Mouse (Mus musculus): ENCODE data around the gene Nfia. TPM values are rescaled to one million over a fixed set of nuclear protein-coding genes. Genes with fewer than 3 reads are reported as not detected.
A peak's percentile ranks its signal among the peaks of the same experiment; 100 is the strongest.

Gene Nfia
- polyA plus RNA-seq, 1 experiment from 2014 or later, result 27.6 TPM

GRCm38 (mm10) chr4:97836812-97837211, 64.3 kb downstream of the Nfia start:
- Histone ChIP-seq H3K9ac (ENCODE audit: low read length) (no peak overlapping the region), H3K4me2 (ENCODE audit: low read depth, severe bottlenecking) (no peak overlapping the region), H3K4me3 (ENCODE audit: low read depth, low read length) (no peak overlapping the region), H3K36me3 (ENCODE audit: control insufficient read depth, insufficient read depth, low read length) (no peaks in the 10 kb centered on the region), H3K4me1 (ENCODE audit: control insufficient read depth, insufficient read depth, low read length) (peaks cover 23% of the 10 kb centered on the region), H3K27me3 (ENCODE audit: control insufficient read depth, insufficient read depth, low read length) (no peaks in the 10 kb centered on the region), H3K9me3 (ENCODE audit: control insufficient read depth, low read length) (no peaks in the 10 kb centered on the region), H3K27ac (replicated peaks; ENCODE audit: low read depth, low read length) (no peak overlapping the region)
- 64% methylated on average over 13 of the region's 13 CpGs for WGBS
- DNase-seq (ENCODE audit: low spot score) (no peak), ATAC-seq (ENCODE audit: insufficient number of reproducible peaks, low FRiP score, low TSS enrichment, low read depth) (no peak)

- H3K4me3 ChIP-seq (ENCODE audit: low read depth, low read length), result no peak overlapping the region
- no peak overlapping the region for H3K4me2 ChIP-seq (ENCODE audit: low read depth, severe bottlenecking)
- DNase-seq (ENCODE audit: low spot score) (no peak), ATAC-seq (ENCODE audit: insufficient number of reproducible peaks, low FRiP score, low TSS enrichment, low read depth) (no peak)
- no peak overlapping the region for H3K27ac ChIP-seq (replicated peaks; ENCODE audit: low read depth, low read length)
- 87% methylated on average over 3 of the region's 3 CpGs for WGBS
- H3K9me3 ChIP-seq (ENCODE audit: control insufficient read depth, low read length), result no peaks in the 10 kb centered on the region
- peaks cover 23% of the 10 kb centered on the region for H3K4me1 ChIP-seq (ENCODE audit: control insufficient read depth, insufficient read depth, low read length)
- no peaks in the 10 kb centered on the region for H3K27me3 ChIP-seq (ENCODE audit: control insufficient read depth, insufficient read depth, low read length)
- no peaks in the 10 kb centered on the region for H3K36me3 ChIP-seq (ENCODE audit: control insufficient read depth, insufficient read depth, low read length)
- no peak overlapping the region for H3K9ac ChIP-seq (ENCODE audit: low read length)
Observed at GRCm38 (mm10) chr4:97837724-97838123, 65.2 kb downstream of the Nfia start.

DNA sequence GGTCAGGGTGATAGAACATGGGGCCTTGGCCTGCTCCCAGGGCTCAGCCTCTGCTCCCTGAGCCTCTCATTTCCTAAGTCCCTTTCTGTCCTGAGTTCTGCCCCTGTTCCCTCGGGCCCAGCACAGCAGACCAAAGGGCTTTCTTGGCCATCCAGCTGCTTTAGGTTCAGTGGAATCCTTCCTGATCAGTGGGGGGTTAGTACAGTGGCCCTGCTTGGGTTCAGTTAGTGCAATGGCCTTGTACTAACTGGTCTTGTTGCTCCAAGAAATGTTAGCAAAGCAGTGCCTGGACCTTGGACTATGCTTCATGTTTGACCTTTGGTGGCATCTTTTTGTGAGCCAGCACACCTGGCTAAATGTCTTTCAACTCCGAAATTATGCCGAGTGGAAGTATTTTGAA, 66.1 kb downstream of the Nfia start:
- no peak for DNase-seq (ENCODE audit: low spot score)
- Histone ChIP-seq H3K27me3 (ENCODE audit: control insufficient read depth, insufficient read depth, low read length) (no peaks in the 10 kb centered on the region), H3K4me2 (ENCODE audit: low read depth, severe bottlenecking) (no peak overlapping the region), H3K9me3 (ENCODE audit: control insufficient read depth, low read length) (no peaks in the 10 kb centered on the region), H3K9ac (ENCODE audit: low read length) (no peak overlapping the region), H3K27ac (replicated peaks; ENCODE audit: low read depth, low read length) (no peak overlapping the region), H3K4me3 (ENCODE audit: low read depth, low read length) (no peak overlapping the region), H3K36me3 (ENCODE audit: control insufficient read depth, insufficient read depth, low read length) (no peaks in the 10 kb centered on the region), H3K4me1 (ENCODE audit: control insufficient read depth, insufficient read depth, low read length) (peaks cover 23% of the 10 kb centered on the region)
- no peak for ATAC-seq (ENCODE audit: insufficient number of reproducible peaks, low FRiP score, low TSS enrichment, low read depth)
- 73% methylated on average over 3 of the region's 3 CpGs for WGBS

DNA sequence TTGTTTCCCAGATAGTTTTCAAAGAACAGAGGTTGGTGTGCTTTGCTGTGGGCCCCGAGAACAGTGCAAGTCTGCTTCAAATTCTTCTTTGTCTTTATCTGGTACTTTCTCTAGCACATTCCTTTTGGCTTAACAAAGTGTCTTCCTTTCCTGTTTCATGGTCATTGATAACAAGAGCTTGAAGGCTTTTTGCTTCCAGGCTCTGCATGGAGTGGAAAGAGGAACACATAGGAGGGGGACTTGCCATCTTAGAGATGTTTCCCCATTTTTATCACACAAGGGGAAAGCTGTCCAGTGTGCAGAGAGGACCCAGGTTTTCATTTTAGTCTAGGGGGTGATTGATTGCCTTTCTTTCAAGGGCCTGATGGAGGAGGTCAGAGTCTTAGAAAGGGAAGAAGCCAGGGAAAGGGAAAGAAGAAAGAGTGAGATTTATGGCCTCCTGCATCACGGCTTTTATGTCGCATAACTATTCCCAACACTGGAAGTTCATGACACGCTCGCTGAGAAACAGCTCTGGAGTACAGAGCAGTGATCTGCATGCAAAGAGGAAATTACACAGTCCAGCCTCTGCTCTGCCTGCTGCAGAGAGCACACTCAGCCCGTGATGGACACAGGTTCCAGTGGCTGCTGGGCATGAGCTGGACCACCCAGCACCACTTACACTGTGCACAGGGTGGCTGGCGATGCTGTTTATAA, 67.0 kb downstream of the Nfia start:
- no peak overlapping the region for H3K4me2 ChIP-seq (ENCODE audit: low read depth, severe bottlenecking)
- ATAC-seq (ENCODE audit: insufficient number of reproducible peaks, low FRiP score, low TSS enrichment, low read depth) (peak; percentile 73; the same call in 1 of the 2 replicates), DNase-seq (ENCODE audit: low spot score) (peak; percentile 40)
- no peaks in the 10 kb centered on the region for H3K36me3 ChIP-seq (ENCODE audit: control insufficient read depth, insufficient read depth, low read length)
- no peak overlapping the region for H3K27ac ChIP-seq (replicated peaks; ENCODE audit: low read depth, low read length)
- peaks cover 31% of the 10 kb centered on the region for H3K4me1 ChIP-seq (ENCODE audit: control insufficient read depth, insufficient read depth, low read length)
- no peaks in the 10 kb centered on the region for H3K27me3 ChIP-seq (ENCODE audit: control insufficient read depth, insufficient read depth, low read length)
- no peak overlapping the region for H3K9ac ChIP-seq (ENCODE audit: low read length)
- no peak overlapping the region for H3K4me3 ChIP-seq (ENCODE audit: low read depth, low read length)
- H3K9me3 ChIP-seq (ENCODE audit: control insufficient read depth, low read length), result no peaks in the 10 kb centered on the region
- 48% methylated on average over 7 of the region's 7 CpGs for WGBS

DNA sequence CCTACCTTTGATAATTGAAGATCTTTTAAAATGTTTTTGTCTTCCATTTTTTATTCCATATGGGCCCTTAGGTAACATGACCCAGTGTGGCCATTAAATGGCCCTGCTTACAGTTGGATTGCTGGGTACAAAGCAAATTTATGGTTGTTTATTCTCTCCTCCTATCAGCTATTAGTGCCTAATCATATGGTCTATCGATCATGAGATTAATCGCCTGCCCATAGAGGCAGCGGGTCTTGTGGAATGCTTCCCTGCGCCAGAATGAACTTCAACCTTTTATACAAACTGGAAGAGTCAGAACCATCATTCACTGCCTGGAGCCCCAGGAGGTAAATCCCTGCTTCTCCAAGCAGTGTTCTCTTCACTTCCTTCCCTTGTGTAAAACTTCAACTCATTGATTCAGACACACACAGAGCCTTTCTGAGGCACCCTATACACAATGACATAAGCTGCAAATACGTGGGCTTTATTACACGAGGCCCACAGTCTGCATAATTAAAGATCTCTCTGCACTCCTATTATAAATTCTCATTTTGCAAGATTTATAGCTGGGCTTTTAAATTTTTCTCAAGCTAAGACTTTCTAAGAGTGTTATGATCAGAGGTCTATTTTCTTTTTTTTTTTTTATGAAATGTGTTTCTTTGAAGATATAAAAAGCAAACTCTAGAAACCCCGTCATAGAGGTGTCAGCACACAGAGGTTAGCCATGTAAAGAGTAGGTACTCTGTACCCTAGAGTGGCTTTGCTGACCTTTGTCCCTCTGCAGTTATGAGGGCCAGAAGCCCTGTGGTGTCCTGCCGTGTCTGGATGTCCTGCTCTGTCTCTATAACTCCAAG, 67.9 kb downstream of the Nfia start:
- Histone ChIP-seq H3K27ac (replicated peaks; ENCODE audit: low read depth, low read length) (no peak overlapping the region), H3K4me1 (ENCODE audit: control insufficient read depth, insufficient read depth, low read length) (peaks cover 37% of the 10 kb centered on the region), H3K4me2 (ENCODE audit: low read depth, severe bottlenecking) (no peak overlapping the region), H3K4me3 (ENCODE audit: low read depth, low read length) (no peak overlapping the region), H3K9me3 (ENCODE audit: control insufficient read depth, low read length) (no peaks in the 10 kb centered on the region), H3K36me3 (ENCODE audit: control insufficient read depth, insufficient read depth, low read length) (no peaks in the 10 kb centered on the region), H3K27me3 (ENCODE audit: control insufficient read depth, insufficient read depth, low read length) (no peaks in the 10 kb centered on the region), H3K9ac (ENCODE audit: low read length) (no peak overlapping the region)
- ATAC-seq (ENCODE audit: insufficient number of reproducible peaks, low FRiP score, low TSS enrichment, low read depth), result peak; percentile 33; the same call in 1 of the 2 replicates
- no peak for DNase-seq (ENCODE audit: low spot score)
- 54% methylated on average over 8 of the region's 8 CpGs for WGBS

- Histone ChIP-seq H3K9me3 (ENCODE audit: control insufficient read depth, low read length) (no peaks in the 10 kb centered on the region), H3K4me2 (ENCODE audit: low read depth, severe bottlenecking) (no peak overlapping the region), H3K9ac (ENCODE audit: low read length) (no peak overlapping the region), H3K36me3 (ENCODE audit: control insufficient read depth, insufficient read depth, low read length) (no peaks in the 10 kb centered on the region), H3K27me3 (ENCODE audit: control insufficient read depth, insufficient read depth, low read length) (no peaks in the 10 kb centered on the region), H3K4me3 (ENCODE audit: low read depth, low read length) (no peak overlapping the region), H3K4me1 (ENCODE audit: control insufficient read depth, insufficient read depth, low read length) (peaks cover 38% of the 10 kb centered on the region), H3K27ac (replicated peaks; ENCODE audit: low read depth, low read length) (no peak overlapping the region)
- 77% methylated on average over 4 of the region's 4 CpGs for WGBS
- ATAC-seq (ENCODE audit: insufficient number of reproducible peaks, low FRiP score, low TSS enrichment, low read depth) (no peak), DNase-seq (ENCODE audit: low spot score) (no peak)
Observed at GRCm38 (mm10) chr4:97841063-97841595, 68.6 kb downstream of the Nfia start.

DNA sequence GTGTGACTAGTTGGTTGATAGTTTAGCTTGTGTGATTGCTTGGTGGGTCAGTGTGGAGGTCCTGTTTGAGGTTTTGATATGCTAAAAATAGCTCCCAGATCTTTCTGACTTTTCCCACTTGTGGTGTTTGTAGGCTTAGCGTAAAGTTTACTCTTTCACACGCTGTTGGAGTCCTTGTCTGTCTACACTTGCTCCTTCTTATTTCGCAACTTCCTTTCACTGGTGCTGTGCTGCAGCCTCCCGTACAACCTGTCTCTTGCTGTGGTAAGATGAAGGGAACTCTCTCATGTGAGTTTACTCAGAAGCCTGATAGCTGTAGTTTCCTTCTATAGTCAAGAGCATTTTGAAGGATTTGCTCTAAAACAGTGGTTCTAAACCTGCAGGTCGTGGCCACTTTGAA, 69.2 kb downstream of the Nfia start:
- Histone ChIP-seq H3K9ac (ENCODE audit: low read length) (no peak overlapping the region), H3K36me3 (ENCODE audit: control insufficient read depth, insufficient read depth, low read length) (no peaks in the 10 kb centered on the region), H3K27ac (replicated peaks; ENCODE audit: low read depth, low read length) (no peak overlapping the region), H3K27me3 (ENCODE audit: control insufficient read depth, insufficient read depth, low read length) (no peaks in the 10 kb centered on the region), H3K4me2 (ENCODE audit: low read depth, severe bottlenecking) (no peak overlapping the region), H3K4me1 (ENCODE audit: control insufficient read depth, insufficient read depth, low read length) (peaks cover 36% of the 10 kb centered on the region), H3K9me3 (ENCODE audit: control insufficient read depth, low read length) (no peaks in the 10 kb centered on the region), H3K4me3 (ENCODE audit: low read depth, low read length) (no peak overlapping the region)
- WGBS, result 83% methylated on average over 5 of the region's 5 CpGs
- ATAC-seq (ENCODE audit: insufficient number of reproducible peaks, low FRiP score, low TSS enrichment, low read depth) (no peak), DNase-seq (ENCODE audit: low spot score) (no peak)

GRCm38 (mm10) chr4:97843981-97844690, 71.6 kb downstream of the Nfia start:
- DNase-seq (ENCODE audit: low spot score) (no peak), ATAC-seq (ENCODE audit: insufficient number of reproducible peaks, low FRiP score, low TSS enrichment, low read depth) (no peak)
- Histone ChIP-seq H3K9me3 (ENCODE audit: control insufficient read depth, low read length) (no peaks in the 10 kb centered on the region), H3K27ac (replicated peaks; ENCODE audit: low read depth, low read length) (no peak overlapping the region; the same call in 1 of the 2 replicates), H3K4me2 (ENCODE audit: low read depth, severe bottlenecking) (no peak overlapping the region; the same call in 1 of the 2 replicates), H3K36me3 (ENCODE audit: control insufficient read depth, insufficient read depth, low read length) (no peaks in the 10 kb centered on the region), H3K27me3 (ENCODE audit: control insufficient read depth, insufficient read depth, low read length) (no peaks in the 10 kb centered on the region), H3K9ac (ENCODE audit: low read length) (no peak overlapping the region), H3K4me1 (ENCODE audit: control insufficient read depth, insufficient read depth, low read length) (peaks cover 27% of the 10 kb centered on the region), H3K4me3 (ENCODE audit: low read depth, low read length) (no peak overlapping the region)
- 62% methylated on average over 15 of the region's 15 CpGs for WGBS

Data from limb, embryonic 11.5 days (tissue).